In the genomic region with DNA sequence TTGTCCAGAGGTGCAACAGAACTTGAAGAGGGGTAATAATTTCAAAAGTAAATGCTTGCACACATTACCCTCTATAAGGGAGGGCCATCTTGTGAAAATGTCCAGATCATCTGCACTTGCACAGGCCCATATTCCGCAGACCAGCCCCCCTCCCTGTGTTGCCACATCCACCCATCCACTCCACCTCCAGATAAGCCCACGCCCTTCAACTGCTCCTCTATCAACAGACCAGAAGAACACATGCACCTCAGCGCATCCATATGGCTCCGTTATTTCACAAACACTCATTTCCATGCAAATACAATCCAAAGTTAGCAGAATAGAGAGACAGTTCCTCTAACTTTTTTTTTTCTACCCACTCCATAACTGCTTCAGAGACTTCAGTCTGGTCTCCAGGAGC, we compare ENCODE assay signal across 21 mouse cellular contexts.
DNase-seq lines count a peak whose midpoint lies in the region; ATAC-seq and TF ChIP-seq lines count a peak whose summit lies in the region.
"Had no signal": no experiment of that assay in that cellular context is flagged by ENCODE, and none has a peak within 500 bp of the region (broad histone marks: within the 10 kb centered on the region; RNA-seq: fewer than 3 reads in every experiment).

No protein-coding gene starts in this region.

- peak; percentile 87 for ATAC-seq in liver, embryonic 14.5 days (ENCODE audit: insufficient read depth)
- ATAC-seq: forebrain, embryonic 14.5 days had no signal

- WGBS in liver, embryonic 14.5 days (ENCODE audit: insufficient replicate concordance), result 53% methylated on average over 4 of the region's 4 CpGs

- peak overlapping the region; percentile 70 for H3K27ac ChIP-seq in layer of hippocampus, adult 2 months
- H3K27ac ChIP-seq in liver, embryonic 14.5 days, result no peak overlapping the region
- H3K27ac ChIP-seq: heart, embryonic 10.5 days; kidney, postnatal 0 days; limb, embryonic 15.5 days had no signal

- no peak overlapping the region for H3K9ac ChIP-seq in liver, embryonic 14.5 days (replicated peaks)
- H3K9ac ChIP-seq: limb, embryonic 15.5 days had no signal

- peaks cover under 1 to 5% of the 10 kb centered on the region in 2 experiments; a peak in 2 of 4 replicates for H3K4me1 ChIP-seq in liver, embryonic 14.5 days (replicated peaks; ENCODE audit: control insufficient read depth in 2 of 2, insufficient read depth in 2 of 2, low read length in 1 of 2)
- H3K4me1 ChIP-seq: heart, embryonic 10.5 days; limb, embryonic 15.5 days; megakaryocyte, embryonic 14.5 days had no signal

- no peaks in the 10 kb centered on the region for H3K27me3 ChIP-seq in liver, embryonic 14.5 days (ENCODE audit: control insufficient read depth, insufficient read depth, low read length)
- H3K27me3 ChIP-seq: limb, embryonic 15.5 days; megakaryocyte, embryonic 14.5 days had no signal

- H3K4me2 ChIP-seq in liver, embryonic 14.5 days (ENCODE audit: low read depth), result 0 out of 2 replicates have a peak overlapping the region, but pooled peaks have one; percentile 8
- H3K4me2 ChIP-seq: limb, embryonic 15.5 days had no signal

- H3K4me3 ChIP-seq in layer of hippocampus, adult 2 months, result no peak overlapping the region
- H3K4me3 ChIP-seq in liver, embryonic 14.5 days (ENCODE audit: insufficient read depth in 1 of 2, low read depth in 2 of 2, low read length in 2 of 2), result no peak overlapping the region
- H3K4me3 ChIP-seq: erythroblast, embryonic 14.5 days; heart, embryonic 10.5 days; limb, embryonic 15.5 days; megakaryocyte, embryonic 14.5 days had no signal

- no peaks in the 10 kb centered on the region for H3K9me3 ChIP-seq in liver, embryonic 14.5 days (ENCODE audit: control insufficient read depth, low read length)
- H3K9me3 ChIP-seq: heart, embryonic 10.5 days; limb, embryonic 15.5 days; megakaryocyte, embryonic 14.5 days had no signal

- TF ChIP-seq EP300 in liver, embryonic 14.5 days (IDR thresholded peaks at IDR 0.05; ENCODE audit: low read depth), result 0 out of 2 replicates have a peak, but pooled peaks have one; percentile 38

- peak; percentile 69 to 85 for DNase-seq in layer of hippocampus, adult 2 months (ENCODE audit: low spot score in 2 of 2)
- no peak for DNase-seq in layer of hippocampus, adult 9-10 months (ENCODE audit: low spot score)
- peak; percentile 70 to 73 for DNase-seq in layer of hippocampus, adult 8-10 months (ENCODE audit: low spot score in 2 of 2)
- DNase-seq in liver, embryonic 14.5 days (ENCODE audit: low read depth in 3 of 3, low spot score in 3 of 3), result peak in 2 of 3 experiments; percentile 30
- no peak for DNase-seq in gastrocnemius, adult 18-20 months (ENCODE audit: low spot score)
- no peak for DNase-seq in retina, postnatal 1 day
- DNase-seq in ovary, postnatal 36 days (ENCODE audit: low spot score), result no peak
- DNase-seq: adrenal gland, postnatal 36 days; B cell, adult 2 months; cerebellum, adult 2 months; gastrocnemius, postnatal 36 days; kidney, adult 11 months; lung, postnatal 10 days; thymus, adult 18-20 months; thymus, postnatal 4 days had no signal

- no peak for TF ChIP-seq CTCF in layer of hippocampus, adult 2 months (conservative IDR thresholded peaks at IDR 0.05)
- no peak for TF ChIP-seq CTCF in liver, embryonic 14.5 days (IDR thresholded peaks at IDR 0.05; ENCODE audit: low read depth)

- H3K36me3 ChIP-seq in liver, embryonic 14.5 days (replicated peaks; ENCODE audit: control insufficient read depth, insufficient read depth, low read depth), result no peaks in the 10 kb centered on the region
- H3K36me3 ChIP-seq: heart, embryonic 10.5 days; limb, embryonic 15.5 days had no signal

Comparison
In these comparisons a context has a peak if more than half of its experiments do, and no peak if none do; other contexts are left out.
1. DNase-seq: peak in layer of hippocampus, adult 2 months (2 of 2), layer of hippocampus, adult 8-10 months (2 of 2) and liver, embryonic 14.5 days (2 of 3); none in layer of hippocampus, adult 9-10 months (single experiment), gastrocnemius, adult 18-20 months (single experiment), retina, postnatal 1 day (single experiment) and ovary, postnatal 36 days (single experiment).